Mouse (Mus musculus) heart, postnatal 0 days (tissue): ENCODE data around the gene Efcab2.

Experiments used
- CTCF ChIP-seq: IDR thresholded peaks from 2 replicates; pipeline ENCODE4 v1.5.1; 2016; ENCODE audit warnings: antibody characterized with exemption, control low read depth, low read depth
- EP300 ChIP-seq: IDR thresholded peaks from 2 replicates; pipeline ENCODE4 v1.6.1; 2016; ENCODE audit warnings: antibody characterized with exemption, low read depth

GRCm38 (mm10) chr1:178368548-178369271 is 37.2 kb upstream of the Efcab2 start:
- TF ChIP-seq CTCF (no peak; the same call in 1 of the 2 replicates), EP300 (peak; percentile 53; the same call in 1 of the 2 replicates)
